Mouse (Mus musculus) thymus, postnatal 14 days (tissue): ENCODE measurements around the gene Dppa5a.
"Not testable (repeated sequence)": the region's sequence is repeated elsewhere in the genome, so short reads cannot be mapped to it uniquely, and the experiment has no call there.

Source experiments
- DNase-seq: peaks from one replicate; pipeline ENCODE4 v3.0.0; 2021

Gene Dppa5a

DNA sequence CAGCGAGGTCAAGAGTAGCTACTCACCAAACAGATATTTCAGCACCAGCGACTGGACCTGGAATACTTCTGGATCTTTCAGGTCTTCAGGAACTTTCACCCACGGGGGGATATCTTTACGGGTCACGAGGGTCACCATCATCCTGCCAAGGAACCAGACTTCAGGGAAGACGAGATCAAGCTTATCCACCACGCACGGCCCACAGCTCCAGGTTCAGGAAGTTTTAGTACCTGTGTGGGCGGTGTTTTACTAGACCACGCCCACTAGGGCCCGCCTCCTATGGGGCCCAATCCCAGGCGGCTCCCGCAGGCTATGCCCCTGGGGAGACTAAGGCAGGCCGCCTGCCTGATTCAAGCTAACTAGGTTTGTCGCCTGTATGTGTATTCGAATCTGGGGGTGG lies at the start of gene Dppa5a:
Gene Dppa5a, minus strand, starts transcription at position 219 of the 400 bp plus-strand sequence.
- DNase-seq, result not testable (repeated sequence)

DNA sequence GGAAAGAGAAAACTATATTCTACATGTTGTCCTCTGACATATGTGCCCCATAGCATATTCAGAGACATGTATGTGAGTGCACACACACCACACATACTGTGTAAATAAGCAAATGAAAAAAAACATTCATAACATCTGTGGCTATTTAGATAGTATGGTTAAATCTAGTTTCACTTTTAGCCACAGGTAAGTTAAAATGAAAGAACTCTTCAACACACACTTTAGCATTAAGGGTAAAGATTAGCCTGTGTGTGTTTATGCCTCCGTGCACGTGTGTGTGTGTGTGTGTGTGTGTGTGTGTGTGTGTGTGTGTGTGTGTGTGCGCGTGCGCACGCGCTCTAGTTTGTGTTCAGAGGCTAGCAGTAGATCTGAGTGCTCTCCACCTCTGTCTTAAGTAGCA lies 33.6 kb upstream of the Dppa5a start:
- DNase-seq, result no peak

DNA sequence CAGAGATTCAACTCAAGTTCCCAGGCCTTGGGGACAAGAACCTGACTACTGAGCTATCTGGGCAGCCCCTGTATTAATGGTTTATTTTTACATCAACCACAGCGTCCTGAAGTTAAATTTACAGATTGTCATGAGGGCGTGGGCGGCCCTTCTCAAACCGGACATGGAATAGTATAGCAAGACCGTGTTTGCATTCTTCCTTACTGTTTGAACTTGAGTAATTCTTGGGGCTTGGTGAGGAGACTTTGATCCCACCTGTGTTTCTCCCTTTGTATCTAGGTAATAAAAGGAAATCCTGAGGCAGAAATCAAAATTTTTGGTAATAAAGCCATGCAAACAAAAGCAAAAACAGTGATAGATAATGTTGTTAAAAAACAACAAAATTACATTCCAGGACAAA lies 32.6 kb upstream of the Dppa5a start:
- DNase-seq, result no peak

DNA sequence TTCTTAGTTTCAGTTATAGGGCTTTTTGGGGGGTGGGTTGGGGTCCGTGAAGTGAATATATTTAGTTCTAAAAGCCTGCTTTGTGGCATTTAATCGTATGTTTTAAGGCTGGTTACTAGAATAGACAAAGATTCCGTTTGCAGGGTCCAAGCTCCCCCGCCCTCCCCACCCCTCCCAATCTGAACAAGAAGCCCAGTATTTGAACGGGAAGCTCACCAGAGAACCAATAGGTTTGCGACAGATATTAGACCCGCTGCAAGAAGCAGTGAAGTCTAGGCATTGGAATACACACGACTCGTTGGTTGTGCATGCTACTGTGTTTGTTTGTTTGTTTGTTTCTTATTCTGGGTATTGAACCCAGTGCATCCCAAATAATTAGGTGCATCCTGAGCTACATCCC lies 28.5 kb upstream of the Dppa5a start:
- no peak for DNase-seq

DNA sequence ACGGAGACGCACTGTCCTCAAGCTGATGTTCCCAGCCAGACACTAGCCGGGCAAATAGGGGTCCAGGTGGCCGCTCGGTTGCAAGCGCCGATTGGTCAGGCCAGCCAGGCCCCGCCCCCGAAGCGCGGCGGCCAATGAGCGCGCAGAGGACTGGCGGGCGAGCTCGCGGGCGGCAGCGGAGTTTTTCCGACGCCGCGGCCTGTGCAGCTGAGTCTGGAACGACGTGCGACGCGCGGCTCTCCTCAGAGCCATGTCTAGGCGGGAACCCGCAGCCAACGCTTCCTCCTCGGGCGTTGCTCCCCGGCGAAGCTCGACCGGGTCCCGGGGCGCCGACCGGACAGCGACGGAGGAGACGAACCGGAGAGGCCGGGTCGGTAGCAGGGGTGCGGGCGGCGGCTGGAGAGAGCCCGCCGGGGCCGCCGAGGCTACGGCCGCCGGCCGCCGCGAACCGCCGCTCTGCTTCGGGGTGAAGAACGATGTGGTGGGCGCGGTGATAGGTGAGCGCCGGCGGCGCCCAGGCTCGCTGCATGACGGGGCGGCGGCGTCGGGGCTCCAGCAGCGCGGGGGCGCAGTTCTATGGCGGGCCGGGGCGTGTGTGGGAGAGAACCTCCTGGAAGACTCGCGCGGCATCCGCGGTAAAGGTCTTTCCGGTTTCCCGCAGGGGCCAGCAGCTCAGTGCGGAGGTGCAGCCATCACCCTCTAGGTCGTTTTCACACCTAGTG lies 27.8 kb upstream of the Dppa5a start, which contains the start of gene Ddx43:
Gene Ddx43, plus strand, starts transcription at position 148 of the 722 bp plus-strand sequence.
- peak; percentile 44 for DNase-seq

DNA sequence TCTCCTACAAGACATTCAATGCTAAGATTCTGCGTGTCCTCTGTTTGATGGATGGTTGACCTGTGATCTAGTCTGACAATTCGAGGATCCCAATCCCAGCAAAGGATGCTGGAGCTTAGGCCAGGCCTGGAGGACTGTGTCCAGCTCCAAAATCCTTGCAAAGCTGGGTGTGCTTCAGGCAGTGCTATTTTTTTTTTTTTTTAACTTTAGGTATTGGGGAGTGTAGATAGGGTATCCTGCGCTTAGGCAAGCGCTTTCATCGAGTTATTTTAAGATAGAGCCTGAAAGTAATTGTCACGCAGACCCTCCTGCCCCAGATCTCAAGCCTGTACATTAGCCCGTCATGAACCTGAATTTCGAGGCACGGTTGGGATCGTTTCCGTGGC lies 27.3 kb upstream of the Dppa5a start:
- no peak for DNase-seq

DNA sequence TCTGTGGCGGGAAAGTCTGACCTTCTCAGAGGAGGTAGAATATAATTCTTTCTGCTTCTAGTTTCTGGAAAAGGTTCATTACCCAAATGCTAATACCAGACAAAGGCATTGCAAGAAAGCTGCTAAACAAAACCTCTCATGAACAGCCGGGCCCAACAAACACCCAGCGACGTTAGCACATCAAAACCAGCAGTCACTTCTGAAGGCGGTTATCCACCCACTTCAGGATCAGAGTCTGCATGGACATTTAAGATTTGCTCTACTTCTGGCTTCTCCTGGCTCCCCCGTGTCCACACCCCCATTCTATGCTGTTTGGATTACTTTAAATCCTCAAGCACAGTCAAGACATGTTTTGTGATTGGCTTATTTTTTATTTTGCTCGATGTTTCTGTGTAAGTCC lies 26.6 kb upstream of the Dppa5a start:
- no peak for DNase-seq

DNA sequence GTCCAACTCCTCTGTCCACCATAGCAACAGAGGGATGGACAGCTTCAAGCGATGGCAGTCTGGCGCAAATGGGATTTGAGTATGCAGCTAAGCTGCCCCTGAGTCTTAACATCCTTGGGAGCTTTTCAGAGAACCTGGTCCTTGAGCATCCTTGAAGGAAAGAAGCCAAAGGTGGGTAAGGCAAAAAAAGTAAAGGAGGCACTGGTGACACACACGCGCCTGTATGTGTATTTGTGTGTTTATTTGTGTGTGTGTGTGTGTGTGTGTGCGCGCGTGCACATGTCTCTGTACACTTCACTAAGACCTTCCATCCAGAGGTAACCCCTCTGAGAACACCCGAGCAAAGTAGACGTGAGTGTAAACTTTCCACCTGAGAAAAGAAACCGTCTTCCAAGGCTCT lies 25.8 kb upstream of the Dppa5a start:
- DNase-seq, result no peak

DNA sequence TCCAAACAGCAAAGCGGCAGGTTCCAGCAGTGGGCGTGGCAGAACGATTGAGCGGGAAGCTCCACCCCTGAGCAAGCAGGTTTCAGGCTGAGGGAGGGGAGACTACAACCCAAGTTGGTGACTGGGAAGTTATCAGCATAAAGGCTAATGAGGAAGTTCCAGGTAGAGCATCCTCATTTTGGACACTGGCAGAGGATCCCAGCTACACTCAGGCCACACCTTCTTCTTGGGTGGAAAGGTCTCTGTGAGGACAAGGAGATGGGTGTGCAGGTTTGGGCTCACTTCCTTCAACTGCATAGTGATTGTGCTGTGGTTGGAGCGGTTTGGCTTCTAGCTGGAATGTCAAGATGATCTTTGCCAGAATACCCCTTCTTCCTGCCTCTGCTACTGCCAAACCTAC lies 22.0 kb upstream of the Dppa5a start:
- DNase-seq, result no peak

DNA sequence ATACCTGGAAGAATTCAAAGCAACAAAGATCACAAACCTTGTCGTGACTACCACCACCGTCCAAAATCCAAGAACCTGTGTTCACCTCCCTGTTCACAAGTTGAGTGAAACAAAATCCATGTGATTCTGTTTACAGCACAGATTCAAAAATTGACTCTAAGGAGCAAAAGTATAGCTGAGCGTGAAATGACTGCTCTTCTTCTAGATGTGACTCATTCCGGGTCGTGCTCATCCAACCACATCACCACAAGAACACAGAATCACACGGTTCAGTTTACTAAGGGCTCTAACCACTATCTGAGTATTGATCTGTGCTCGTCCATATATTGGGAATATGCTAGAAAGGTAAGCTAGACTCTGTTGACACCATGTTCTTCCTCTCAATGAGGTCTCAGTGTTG lies 19.0 kb upstream of the Dppa5a start:
- no peak for DNase-seq

DNA sequence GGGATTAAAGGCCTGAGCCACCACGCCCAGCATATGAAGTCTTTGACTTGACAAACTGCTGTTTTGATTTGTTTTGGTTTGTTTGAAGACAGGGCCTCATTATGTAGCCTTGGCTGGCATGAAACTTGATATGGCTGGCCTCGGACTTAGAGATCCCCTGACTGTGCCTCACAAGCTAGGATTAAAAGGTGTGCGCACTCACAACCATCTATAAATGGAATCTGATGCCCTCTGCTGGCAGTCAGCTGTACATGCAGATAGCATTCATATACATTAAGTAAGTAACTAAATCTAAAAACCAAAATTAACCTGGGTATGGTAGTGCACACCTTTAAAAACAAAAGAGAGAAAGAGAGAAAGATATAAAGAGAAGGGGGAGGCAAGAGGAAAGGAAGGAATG lies 17.9 kb upstream of the Dppa5a start:
- DNase-seq, result peak; percentile 11

DNA sequence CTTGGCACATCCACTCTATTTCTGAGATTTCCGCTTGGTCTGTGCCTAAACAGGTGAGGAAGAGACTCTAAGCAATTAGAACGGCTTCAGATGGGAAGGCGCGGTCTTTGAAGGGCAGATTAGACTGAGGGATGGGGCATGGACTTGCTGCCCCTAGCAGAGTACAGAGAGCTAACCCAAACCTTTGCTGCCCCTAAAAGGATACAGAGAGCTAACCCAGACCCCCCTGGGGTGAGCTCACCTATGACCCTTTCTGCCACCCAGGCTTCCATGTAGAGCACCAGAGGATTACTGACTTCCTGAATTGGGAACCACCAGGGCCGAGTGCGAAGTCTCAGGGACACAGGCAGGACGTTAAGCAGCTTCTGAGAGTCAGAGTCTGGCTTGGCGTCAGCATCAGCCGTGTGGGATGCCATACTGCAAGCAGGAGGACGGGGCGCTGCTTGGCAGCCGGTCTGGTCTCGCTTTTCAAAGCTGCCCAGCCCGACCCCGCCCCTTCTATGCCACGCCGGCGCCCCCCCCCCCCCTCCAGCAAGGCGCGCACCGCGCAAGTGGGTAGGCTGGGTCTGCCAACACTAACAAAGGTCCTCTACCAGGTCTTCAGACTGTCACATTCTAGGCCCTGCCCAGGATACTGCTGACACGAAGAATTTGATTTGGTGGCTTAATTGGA lies 10.3 kb upstream of the Dppa5a start, which contains the start of gene Ooep:
Gene Ooep, minus strand, starts transcription at position 613 of the 673 bp plus-strand sequence.
- DNase-seq, result peak; percentile 6

DNA sequence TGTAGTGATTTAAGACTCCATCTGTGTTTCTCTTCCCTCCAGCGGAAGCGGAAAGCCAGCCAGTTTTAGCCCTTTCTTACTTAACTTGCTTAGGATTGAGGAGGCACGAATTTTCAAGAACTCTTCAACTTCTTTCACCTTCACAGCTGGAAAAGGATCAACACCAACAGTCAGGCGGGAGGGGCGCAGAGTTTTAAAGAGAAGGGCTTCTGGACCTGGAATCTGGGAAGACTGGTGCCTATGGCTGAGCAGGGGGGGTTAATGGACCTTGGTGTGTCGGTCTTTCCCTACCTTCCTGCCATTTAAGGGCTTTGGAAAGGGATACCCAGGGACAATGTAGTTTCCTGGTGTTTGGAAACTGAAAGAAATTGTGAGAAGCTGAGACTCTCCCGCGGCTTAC lies 9.6 kb upstream of the Dppa5a start:
- DNase-seq, result no peak

DNA sequence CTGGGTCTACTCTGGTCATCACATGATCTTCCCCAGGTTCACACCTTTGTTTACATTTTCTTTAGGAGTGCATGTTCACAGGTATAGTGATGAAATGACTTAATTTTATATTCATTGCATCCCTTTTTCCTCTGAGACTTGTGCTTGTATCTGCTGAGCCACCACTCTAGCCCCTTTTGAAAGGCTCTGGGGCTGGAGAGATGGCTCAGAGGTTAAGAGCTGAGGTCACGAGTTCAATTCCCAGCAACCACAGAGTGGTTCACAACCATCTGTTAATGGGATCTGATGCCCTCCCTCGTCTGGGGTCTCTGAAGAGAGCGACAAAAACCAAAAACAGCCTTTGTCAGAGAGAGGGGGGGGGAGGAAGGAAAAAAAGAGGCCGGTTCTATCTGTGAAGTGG lies 7.5 kb upstream of the Dppa5a start:
- no peak for DNase-seq

DNA sequence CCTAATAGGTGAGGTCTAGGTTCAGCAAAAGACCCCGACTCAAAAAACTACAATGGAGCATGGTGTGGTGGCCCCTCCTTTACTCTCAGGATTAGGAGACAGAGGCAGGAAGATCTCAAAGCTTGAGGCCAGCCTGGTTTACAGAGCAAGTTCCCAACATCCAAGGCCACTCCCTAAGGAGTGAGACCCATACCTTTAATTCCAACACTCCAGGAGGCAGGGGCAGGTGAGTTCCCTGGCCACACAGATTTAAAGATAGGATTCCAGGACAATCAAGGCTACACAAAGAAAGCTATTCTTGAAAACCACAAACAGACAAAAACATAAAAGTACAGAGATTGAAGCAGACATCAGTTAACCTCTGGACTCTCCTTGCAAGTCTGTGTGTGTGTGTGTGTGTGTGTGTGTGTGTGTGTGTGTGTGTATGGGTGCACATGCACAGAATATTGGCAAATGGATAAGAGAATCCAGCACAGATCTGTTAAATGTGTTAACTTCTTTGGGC lies 7.0 kb upstream of the Dppa5a start:
- no peak for DNase-seq

DNA sequence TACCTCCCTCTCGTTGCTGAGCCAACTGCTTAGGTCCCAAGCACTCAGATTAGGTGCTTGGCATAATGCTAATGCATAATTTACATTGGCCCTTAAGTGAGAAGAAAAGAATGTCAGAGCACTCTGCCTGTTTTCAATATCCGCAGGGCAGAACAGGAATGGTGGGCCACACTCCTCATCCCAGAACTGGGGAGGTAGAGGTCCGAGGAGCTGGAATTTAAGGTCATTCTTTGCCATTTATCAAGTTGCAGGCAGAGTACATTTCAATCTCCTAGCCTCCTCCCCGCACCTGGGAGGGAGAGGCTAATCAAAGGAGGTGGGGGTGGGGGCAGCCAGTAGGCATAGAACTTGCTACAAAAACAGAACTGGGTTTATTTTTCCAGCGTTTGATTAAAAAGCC lies 6.4 kb upstream of the Dppa5a start:
- no peak for DNase-seq

DNA sequence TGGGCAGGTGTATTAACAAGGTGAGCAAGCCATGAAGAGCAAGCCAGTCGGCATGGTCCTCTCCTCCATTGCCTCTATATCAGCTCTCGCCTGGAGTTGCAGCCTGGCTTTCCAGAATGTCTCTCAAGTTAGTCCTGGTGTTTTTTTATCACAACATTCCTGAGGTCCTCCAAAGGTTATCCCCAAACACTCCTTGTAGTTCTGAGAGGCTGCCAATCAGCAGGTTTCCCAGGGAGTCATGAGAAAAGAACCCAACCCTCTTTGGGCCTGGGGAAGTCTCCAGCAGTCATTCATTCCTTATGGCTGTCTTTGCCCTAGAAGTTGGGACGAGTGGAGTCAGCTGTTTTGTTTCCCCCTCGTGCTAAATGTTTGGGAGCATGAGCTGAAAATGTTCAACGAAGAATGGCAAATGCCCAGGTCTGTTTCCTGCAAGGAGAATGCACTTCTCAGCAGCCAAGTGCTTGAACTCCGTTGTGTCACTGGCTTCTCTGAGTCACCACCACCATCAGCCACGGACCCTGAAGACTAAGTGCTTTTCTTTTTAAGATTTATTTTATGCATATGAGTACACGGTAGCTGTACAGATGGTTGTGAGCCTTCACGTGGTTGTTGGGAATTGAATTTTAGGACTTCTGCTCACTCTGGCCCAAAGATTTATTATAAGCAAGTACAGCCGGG lies 5.0 kb upstream of the Dppa5a start:
- no peak for DNase-seq

DNA sequence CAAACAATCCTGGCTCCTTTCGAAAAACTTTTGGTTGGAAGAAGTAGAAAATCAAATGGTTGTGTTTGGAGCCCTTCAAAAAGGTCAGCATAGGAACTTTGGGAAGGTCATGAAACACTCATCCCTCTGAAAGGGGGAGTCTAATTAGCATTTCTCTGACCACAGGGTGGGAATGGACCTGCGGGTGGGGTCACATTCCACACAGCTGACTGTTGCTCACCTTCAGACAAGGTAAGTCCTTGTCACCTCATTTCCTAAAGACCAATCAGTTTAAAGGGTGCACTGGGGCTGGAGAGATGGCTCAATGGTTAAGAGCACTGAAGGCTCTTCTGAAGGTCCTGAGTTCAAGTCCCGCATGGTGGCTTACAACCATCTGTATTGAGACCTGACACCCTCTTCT lies 3.5 kb upstream of the Dppa5a start:
- no peak for DNase-seq

DNA sequence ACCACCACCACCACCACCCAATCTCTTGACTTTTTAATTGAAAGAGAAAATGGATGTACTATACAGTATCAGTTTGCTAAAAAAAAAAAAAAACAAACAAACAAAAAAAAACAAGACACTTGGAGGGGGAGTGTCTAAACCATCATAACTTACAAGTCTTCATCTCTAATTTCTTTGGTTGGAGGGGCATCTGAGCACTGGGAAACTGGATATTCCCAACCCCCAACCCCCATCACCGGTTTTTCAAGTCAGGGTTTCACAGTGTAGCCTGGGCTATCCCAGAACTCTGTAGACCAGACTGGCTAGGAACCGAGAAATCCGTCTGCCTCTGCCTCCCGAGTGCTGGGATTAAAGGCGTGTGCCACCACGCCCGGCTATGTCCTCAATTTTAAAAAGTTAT lies 1.8 kb upstream of the Dppa5a start:
- no peak for DNase-seq

DNA sequence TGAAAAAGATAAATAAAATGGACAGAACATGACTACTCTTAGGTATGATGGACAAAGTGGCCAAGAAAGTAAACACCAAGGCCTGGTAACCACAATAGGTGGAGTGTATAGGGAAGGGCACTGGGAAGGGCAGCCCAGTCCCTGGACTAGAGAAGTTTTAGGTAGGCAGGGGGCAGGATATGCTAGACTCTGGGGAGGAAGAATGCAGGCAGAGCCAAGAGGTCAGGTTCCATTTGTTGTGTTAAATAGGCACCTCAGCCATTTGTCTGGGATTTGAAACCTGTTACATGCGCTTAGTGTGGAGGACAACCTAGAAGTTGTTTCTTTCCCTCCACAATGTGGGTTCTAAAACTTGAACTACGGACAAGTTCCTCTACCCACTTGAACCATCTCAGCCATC lies 1.4 kb upstream of the Dppa5a start:
- DNase-seq, result no peak

DNA sequence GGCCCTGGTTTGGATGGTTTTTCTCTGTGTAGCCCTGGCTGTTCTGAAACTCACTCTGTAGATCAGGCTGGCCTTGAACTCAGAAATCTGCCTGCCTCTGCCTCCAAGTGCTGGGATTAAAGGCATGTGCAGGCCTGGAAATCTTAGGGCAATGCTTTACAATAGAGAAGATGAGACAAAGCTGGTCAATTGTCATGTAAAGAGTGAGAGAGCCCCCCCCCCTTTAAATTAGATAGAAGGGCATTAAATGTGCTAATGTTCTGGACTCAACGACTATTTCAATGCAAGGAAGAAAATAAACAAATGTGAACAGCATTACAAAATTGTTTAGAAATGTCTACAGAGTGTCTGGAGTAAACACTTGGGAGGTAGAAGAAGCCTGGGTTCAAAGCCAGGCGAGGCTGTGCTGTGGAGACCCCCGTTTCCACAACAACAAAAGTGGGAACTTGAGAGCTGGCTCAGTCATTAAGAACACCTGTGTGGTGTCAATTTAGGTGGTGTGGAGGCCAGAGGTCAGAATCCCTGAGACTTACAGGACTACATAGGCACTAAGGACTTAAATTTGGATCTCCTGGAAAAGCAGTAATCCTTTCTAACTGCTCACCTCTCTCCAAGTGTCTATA lies 805 bp upstream of the Dppa5a start:
- no peak for DNase-seq

DNA sequence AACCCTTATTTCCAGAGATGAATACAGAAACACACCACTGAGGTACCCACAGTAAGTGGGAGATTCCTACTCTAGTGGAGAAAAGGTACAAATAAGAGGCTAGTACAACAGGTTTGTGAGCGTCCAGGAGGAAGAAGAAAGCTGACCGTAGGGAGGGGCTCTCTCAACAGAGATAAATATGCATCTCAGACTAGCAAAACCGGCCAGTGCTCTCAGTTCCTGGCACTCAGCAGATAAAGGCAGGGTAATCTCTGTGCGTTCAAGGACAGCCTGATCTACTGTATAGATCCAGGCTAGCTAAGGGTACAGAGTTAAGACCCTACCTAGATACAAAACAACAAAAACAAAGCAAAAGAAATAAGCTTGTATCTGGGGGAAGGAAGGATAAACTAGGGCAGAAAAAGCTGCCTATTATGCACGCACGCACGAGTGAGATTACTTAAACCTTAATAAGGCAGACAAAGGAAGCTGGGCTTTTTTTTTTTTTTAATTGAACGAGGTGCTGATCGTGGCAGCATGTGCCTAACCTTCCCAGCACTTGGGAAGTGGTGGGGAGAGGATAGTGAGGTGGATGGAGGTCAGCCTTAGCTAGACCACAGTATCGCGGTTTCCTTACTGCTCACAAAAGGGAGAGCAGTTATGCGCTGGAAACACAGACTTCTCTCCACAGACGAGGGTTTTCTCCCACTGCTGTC lies 2.0 kb downstream of the Dppa5a start:
- DNase-seq, result no peak

DNA sequence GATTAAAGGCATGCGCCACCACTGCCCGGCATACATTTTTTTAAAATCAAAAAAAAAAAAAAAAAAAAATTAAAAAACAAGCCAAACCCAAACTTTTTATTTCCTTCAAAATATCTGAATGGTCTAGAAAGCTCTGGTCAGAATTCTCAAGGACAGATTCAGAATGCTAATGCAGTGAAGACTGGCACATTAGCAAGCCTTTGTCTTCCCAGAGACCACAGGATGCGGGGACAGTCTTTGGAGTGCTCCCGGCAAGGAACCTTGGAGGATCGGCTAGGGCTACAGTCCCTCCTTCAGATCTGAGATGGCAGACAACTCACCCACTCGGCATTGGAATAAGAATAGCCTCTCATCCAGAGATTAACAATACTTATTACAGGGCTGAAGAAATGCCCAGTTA lies 3.3 kb downstream of the Dppa5a start:
- no peak for DNase-seq
